ENCODE assay signal across 11 mouse cellular contexts in genomic region chr1:184447161-184447667, GRCm38 (mm10).
A peak's percentile ranks its signal among the peaks of the same experiment; 100 is the strongest.
DNase-seq lines count a peak whose midpoint lies in the region; ATAC-seq lines count a peak whose summit lies in the region.
"Had no signal": no experiment of that assay in that cellular context is flagged by ENCODE, and none has a peak within 500 bp of the region (broad histone marks: within the 10 kb centered on the region; RNA-seq: fewer than 3 reads in every experiment).

No protein-coding gene starts in this region.

- peak; percentile 77 for ATAC-seq in limb, embryonic 13.5 days (ENCODE audit: low FRiP score, low read depth)

- H3K9me3 ChIP-seq in limb, embryonic 13.5 days: no peaks in the 10 kb centered on the region
- no peaks in the 10 kb centered on the region for H3K9me3 ChIP-seq in limb, embryonic 10.5 days (replicated peaks)
- H3K9me3 ChIP-seq: forebrain, embryonic 10.5 days; hindbrain, embryonic 12.5 days had no signal

- no peak overlapping the region for H3K9ac ChIP-seq in limb, embryonic 13.5 days
- H3K9ac ChIP-seq: hindbrain, embryonic 12.5 days; liver, embryonic 14.5 days had no signal

- H3K4me2 ChIP-seq in limb, embryonic 13.5 days (replicated peaks): no peak overlapping the region
- H3K4me2 ChIP-seq: hindbrain, embryonic 12.5 days had no signal

- no peak overlapping the region for H3K4me3 ChIP-seq in limb, embryonic 13.5 days
- no peak overlapping the region for H3K4me3 ChIP-seq in limb, embryonic 10.5 days
- H3K4me3 ChIP-seq: forebrain, embryonic 10.5 days; hindbrain, embryonic 12.5 days had no signal

- H3K27me3 ChIP-seq in limb, embryonic 13.5 days: peaks cover 47% of the 10 kb centered on the region
- H3K27me3 ChIP-seq in limb, embryonic 10.5 days (ENCODE audit: low read depth, poor library complexity, severe bottlenecking): peaks cover 36% of the 10 kb centered on the region; the same call in 1 of the 2 replicates
- H3K27me3 ChIP-seq: hindbrain, embryonic 12.5 days had no signal

- H3K36me3 ChIP-seq in limb, embryonic 13.5 days: no peaks in the 10 kb centered on the region
- H3K36me3 ChIP-seq in limb, embryonic 10.5 days: no peaks in the 10 kb centered on the region
- H3K36me3 ChIP-seq: forebrain, embryonic 10.5 days; hindbrain, embryonic 12.5 days had no signal

- peaks cover 26% of the 10 kb centered on the region for H3K4me1 ChIP-seq in limb, embryonic 13.5 days
- peaks cover 12% of the 10 kb centered on the region for H3K4me1 ChIP-seq in limb, embryonic 10.5 days
- H3K4me1 ChIP-seq: forebrain, embryonic 10.5 days; hindbrain, embryonic 12.5 days had no signal

- no peak overlapping the region for H3K27ac ChIP-seq in limb, embryonic 13.5 days
- no peak overlapping the region for H3K27ac ChIP-seq in limb, embryonic 10.5 days
- H3K27ac ChIP-seq: forebrain, embryonic 10.5 days; hindbrain, embryonic 12.5 days; liver, embryonic 14.5 days had no signal

- peak; percentile 3 for DNase-seq in cerebellum, adult 11 months
- DNase-seq in cerebellum, adult 8-10 months: no peak
- no peak for DNase-seq in limb, embryonic 10.5 days (ENCODE audit: low spot score)
- DNase-seq in fibroblast of lung, adult 2 months (ENCODE audit: low read depth): peak; percentile 66
- peak; percentile 71 for DNase-seq in lung, postnatal 10 days
- DNase-seq in thymus, postnatal 14 days: no peak
- no peak for DNase-seq in B cell, adult 2 months

- WGBS in limb, embryonic 13.5 days: 28% methylated on average over 5 of the region's 5 CpGs
- 80% methylated on average over 5 of the region's 5 CpGs for WGBS in limb, embryonic 10.5 days

Comparison
In these comparisons a context has a peak if more than half of its experiments do, and no peak if none do; other contexts are left out.
1. DNase-seq: peak in cerebellum, adult 11 months (single experiment), fibroblast of lung, adult 2 months (single experiment) and lung, postnatal 10 days (single experiment); none in cerebellum, adult 8-10 months (single experiment), limb, embryonic 10.5 days (single experiment), thymus, postnatal 14 days (single experiment) and B cell, adult 2 months (0 of 2).